Mouse (Mus musculus): Measurements from ENCODE around the gene Toe1.
"Not testable (repeated sequence)": the region's sequence is repeated elsewhere in the genome, so short reads cannot be mapped to it uniquely, and the experiment has no call there.

The Toe1 gene

GRCm38 (mm10) chr4:116807197-116808129, at the start of gene Toe1, which contains the start of gene Mutyh:
Gene Toe1, minus strand, starts transcription at chr4:116807640.
Gene Mutyh, plus strand, starts transcription at chr4:116807723.
- in situ Hi-C loops (cut with MboI), result no loop called here

- in situ Hi-C loops (cut with MboI), result no loop called here
Measured at GRCm38 (mm10) chr4:116857203-116857602, 49.8 kb upstream of the Toe1 start.

- in situ Hi-C loops (cut with MboI), result no loop called here
Measured at GRCm38 (mm10) chr4:116854286-116854685, 46.8 kb upstream of the Toe1 start.

- in situ Hi-C loops (cut with MboI), result no loop called here
Measured at GRCm38 (mm10) chr4:116849901-116850300, 42.5 kb upstream of the Toe1 start.

- in situ Hi-C loops (cut with MboI), result no loop called here
Measured at GRCm38 (mm10) chr4:116844324-116844723, 36.9 kb upstream of the Toe1 start.

GRCm38 (mm10) chr4:116840841-116841240, 33.4 kb upstream of the Toe1 start:
- in situ Hi-C loops (cut with MboI), result no loop called here

GRCm38 (mm10) chr4:116840096-116840495, 32.7 kb upstream of the Toe1 start:
- in situ Hi-C loops (cut with MboI), result not testable (repeated sequence)

- in situ Hi-C loops (cut with MboI), result no loop called here
Measured at GRCm38 (mm10) chr4:116838999-116839398, 31.6 kb upstream of the Toe1 start.

- in situ Hi-C loops (cut with MboI), result no loop called here
Measured at GRCm38 (mm10) chr4:116830070-116830368, 22.6 kb upstream of the Toe1 start.

GRCm38 (mm10) chr4:116829364-116830069, 22.1 kb upstream of the Toe1 start:
- in situ Hi-C loops (cut with MboI), result loop anchor here (10.0 kb wide), 2 partner anchors 155 to 305 kb away; partner anchors contain the start of gene Plk3

- in situ Hi-C loops (cut with MboI), result loop anchor here (10.0 kb wide), 2 partner anchors 157 to 307 kb away; partner anchors contain the start of gene Plk3
Measured at GRCm38 (mm10) chr4:116827819-116828218, 20.4 kb upstream of the Toe1 start.

- in situ Hi-C loops (cut with MboI), result loop anchor here (10.0 kb wide), 2 partner anchors 160 to 310 kb away; partner anchors contain the start of gene Plk3
Measured at GRCm38 (mm10) chr4:116824541-116825004, 17.1 kb upstream of the Toe1 start.

- in situ Hi-C loops (cut with MboI), result loop anchor here (10.0 kb wide), 2 partner anchors 163 to 313 kb away; partner anchors contain the start of gene Plk3
Measured at GRCm38 (mm10) chr4:116821694-116822016, 14.2 kb upstream of the Toe1 start, which contains the start of gene Hpdl. Gene Hpdl, minus strand, starts transcription at chr4:116821707.

- in situ Hi-C loops (cut with MboI), result loop anchor here (10.0 kb wide), 2 partner anchors 164 to 314 kb away; partner anchors contain the start of gene Plk3
Measured at GRCm38 (mm10) chr4:116820902-116821693, 13.7 kb upstream of the Toe1 start.

GRCm38 (mm10) chr4:116819968-116820901, 12.8 kb upstream of the Toe1 start:
- in situ Hi-C loops (cut with MboI), result loop anchor here (10.0 kb wide), 2 partner anchors 165 to 315 kb away; partner anchors contain the start of gene Plk3

- in situ Hi-C loops (cut with MboI), result no loop called here
Measured at GRCm38 (mm10) chr4:116817486-116817885, 10.0 kb upstream of the Toe1 start.

- in situ Hi-C loops (cut with MboI), result no loop called here
Measured at GRCm38 (mm10) chr4:116815276-116815675, 7.8 kb upstream of the Toe1 start.

- in situ Hi-C loops (cut with MboI), result no loop called here
Measured at GRCm38 (mm10) chr4:116811012-116811411, 3.6 kb upstream of the Toe1 start.

- in situ Hi-C loops (cut with MboI), result no loop called here
Measured at GRCm38 (mm10) chr4:116799901-116800300, 7.5 kb downstream of the Toe1 start.

- in situ Hi-C loops (cut with MboI), result no loop called here
Measured at GRCm38 (mm10) chr4:116796442-116797110, 10.9 kb downstream of the Toe1 start.
